Mouse (Mus musculus) intestine, embryonic 15.5 days (tissue): ENCODE data around the gene BC028528. TPM values are rescaled to one million over a fixed set of nuclear protein-coding genes. Genes with fewer than 3 reads are reported as not detected.
"Not testable (repeated sequence)": the region's sequence is repeated elsewhere in the genome, so short reads cannot be mapped to it uniquely, and the experiment has no call there.

Experiments used
- ATAC-seq: fragments of 200-750 bp; cut with Nextera tagmentation; 2 replicates; pipeline ENCODE4 v1.8.0; 2017; ENCODE audit warnings: moderate TSS enrichment, moderate library complexity
- H3K27ac ChIP-seq: fragments of 300-500 bp; sonication (generic); 2 replicates; pipeline ENCODE4 v1.5.1; 2015; ENCODE audit warnings: mild to moderate bottlenecking, inconsistent platforms
- H3K27me3 ChIP-seq: fragments of 300-500 bp; sonication (generic); replicated peaks from 2 replicates; pipeline ENCODE4 v1.6.1; 2015; ENCODE audit warnings: inconsistent platforms
- H3K36me3 ChIP-seq: fragments of 300-500 bp; sonication (generic); 2 replicates; pipeline ENCODE4 v1.6.1; 2015; ENCODE audit warnings: inconsistent platforms
- H3K4me1 ChIP-seq: fragments of 300-500 bp; sonication (generic); replicated peaks from 2 replicates; pipeline ENCODE4 v1.6.1; 2015; ENCODE audit warnings: inconsistent platforms
- H3K4me2 ChIP-seq: fragments of 300-500 bp; sonication (generic); replicated peaks from 2 replicates; pipeline ENCODE4 v1.6.1; 2015; ENCODE audit warnings: mild to moderate bottlenecking, inconsistent platforms
- H3K4me3 ChIP-seq: fragments of 300-500 bp; sonication (generic); replicated peaks from 2 replicates; pipeline ENCODE4 v1.5.1; 2015; ENCODE audit warnings: inconsistent platforms
- H3K9ac ChIP-seq: fragments of 300-500 bp; sonication (generic); 2 replicates; pipeline ENCODE4 v1.6.1; 2015; ENCODE audit warnings: inconsistent platforms
- H3K9me3 ChIP-seq: fragments of 300-500 bp; sonication (generic); 2 replicates; pipeline ENCODE4 v1.6.1; 2016; ENCODE audit warnings: inconsistent platforms
- WGBS: fragments of 180-500 bp; shearing (Covaris S2); methylation state at CpG from one replicate; pipeline ENCODE4 v1.1.7; 2015; 5-methylcytosine and 5-hydroxymethylcytosine counted together
- polyA plus RNA-seq: library from polyadenylated mRNA; unstranded; fragments of >200 nt; fragmentation: Nextera tagmentation; extraction: Ambion mirVana; gene quantifications from 2 replicates; pipeline ENCODE4 v1.2.1, GENCODE M21; 2015

Gene BC028528
- polyA plus RNA-seq, 1 experiment from 2014 or later, result 21.3 TPM

GRCm38 (mm10) chr3:95928261-95928657, 36.5 kb upstream of the BC028528 start:
- 46% methylated on average over 6 of the region's 6 CpGs for WGBS

GRCm38 (mm10) chr3:95925087-95925486, 33.3 kb upstream of the BC028528 start:
- 83% methylated on average over 5 of the region's 5 CpGs for WGBS

More at GRCm38 (mm10) chr3:95928261-95928657, 36.5 kb upstream of the BC028528 start:
- Histone ChIP-seq H3K27me3 (no peaks in the 10 kb centered on the region), H3K36me3 (no peaks in the 10 kb centered on the region), H3K4me2 (peak overlapping the region; percentile 74), H3K9me3 (no peaks in the 10 kb centered on the region), H3K27ac (peak overlapping the region; percentile 90; the same call in 1 of the 2 replicates), H3K9ac (peak overlapping the region; percentile 99; the same call in 1 of the 2 replicates), H3K4me1 (0 out of 2 replicates have a peak, but pooled peaks cover 9% of the 10 kb centered on the region), H3K4me3 (peak overlapping the region; percentile 97)
- ATAC-seq, result no peak

GRCm38 (mm10) chr3:95924185-95924584, 32.4 kb upstream of the BC028528 start:
- ATAC-seq, result no peak
- H3K4me1 ChIP-seq, result no peaks in the 10 kb centered on the region
- no peaks in the 10 kb centered on the region for H3K27me3 ChIP-seq
- H3K9ac ChIP-seq, result no peak overlapping the region
- H3K4me3 ChIP-seq, result no peak overlapping the region
- no peaks in the 10 kb centered on the region for H3K36me3 ChIP-seq
- no peak overlapping the region for H3K27ac ChIP-seq
- no peak overlapping the region for H3K4me2 ChIP-seq
- no peaks in the 10 kb centered on the region for H3K9me3 ChIP-seq
- 67% methylated on average over 4 of the region's 4 CpGs for WGBS

More at GRCm38 (mm10) chr3:95925087-95925486, 33.3 kb upstream of the BC028528 start:
- Histone ChIP-seq H3K36me3 (no peaks in the 10 kb centered on the region), H3K9ac (no peak overlapping the region), H3K9me3 (no peaks in the 10 kb centered on the region), H3K27ac (no peak overlapping the region), H3K4me1 (no peaks in the 10 kb centered on the region), H3K4me3 (no peak overlapping the region), H3K27me3 (no peaks in the 10 kb centered on the region), H3K4me2 (no peak overlapping the region)
- no peak for ATAC-seq

GRCm38 (mm10) chr3:95923429-95923828, 31.6 kb upstream of the BC028528 start:
- H3K4me2 ChIP-seq, H3K27me3 ChIP-seq, H3K36me3 ChIP-seq, H3K4me1 ChIP-seq, H3K27ac ChIP-seq, H3K4me3 ChIP-seq, H3K9ac ChIP-seq, H3K9me3 ChIP-seq, ATAC-seq: not testable (repeated sequence)
- WGBS, result 87% methylated on average over 7 of the region's 7 CpGs

GRCm38 (mm10) chr3:95920532-95920931, 28.7 kb upstream of the BC028528 start:
- not testable (repeated sequence) for H3K4me1 ChIP-seq, H3K27ac ChIP-seq, H3K36me3 ChIP-seq, H3K27me3 ChIP-seq, H3K4me2 ChIP-seq, H3K9me3 ChIP-seq, H3K4me3 ChIP-seq, ATAC-seq, H3K9ac ChIP-seq
- 47% methylated on average over 2 of the region's 2 CpGs for WGBS

- Histone ChIP-seq H3K4me3 (no peak overlapping the region), H3K9ac (no peak overlapping the region), H3K4me2 (no peak overlapping the region), H3K4me1 (no peaks in the 10 kb centered on the region), H3K9me3 (no peaks in the 10 kb centered on the region), H3K36me3 (no peaks in the 10 kb centered on the region), H3K27me3 (no peaks in the 10 kb centered on the region), H3K27ac (no peak overlapping the region)
- no peak for ATAC-seq
- WGBS, result 70% methylated on average over 7 of the region's 7 CpGs
Measured at GRCm38 (mm10) chr3:95916760-95917159, 25.0 kb upstream of the BC028528 start.

GRCm38 (mm10) chr3:95914706-95915105, 22.9 kb upstream of the BC028528 start:
- no peaks in the 10 kb centered on the region for H3K9me3 ChIP-seq
- H3K4me2 ChIP-seq, result no peak overlapping the region
- WGBS, result 87% methylated on average over 4 of the region's 4 CpGs
- no peak overlapping the region for H3K9ac ChIP-seq
- no peaks in the 10 kb centered on the region for H3K4me1 ChIP-seq
- no peaks in the 10 kb centered on the region for H3K36me3 ChIP-seq
- no peaks in the 10 kb centered on the region for H3K27me3 ChIP-seq
- ATAC-seq, result no peak
- no peak overlapping the region for H3K27ac ChIP-seq
- H3K4me3 ChIP-seq, result no peak overlapping the region

- Histone ChIP-seq H3K27ac (no peak overlapping the region), H3K27me3 (0 out of 2 replicates have a peak, but pooled peaks cover 3% of the 10 kb centered on the region), H3K4me3 (no peak overlapping the region), H3K4me2 (no peak overlapping the region), H3K36me3 (no peaks in the 10 kb centered on the region), H3K4me1 (peaks cover 24% of the 10 kb centered on the region), H3K9ac (no peak overlapping the region), H3K9me3 (no peaks in the 10 kb centered on the region)
- WGBS, result 52% methylated on average over 4 of the region's 4 CpGs
- ATAC-seq, result no peak
Measured at GRCm38 (mm10) chr3:95907613-95908012, 15.8 kb upstream of the BC028528 start.

GRCm38 (mm10) chr3:95906860-95907259, 15.1 kb upstream of the BC028528 start:
- H3K4me2 ChIP-seq, result peak overlapping the region; percentile 62
- H3K9ac ChIP-seq, result no peak overlapping the region
- 0 out of 2 replicates have a peak, but pooled peaks cover 3% of the 10 kb centered on the region for H3K27me3 ChIP-seq
- H3K27ac ChIP-seq, result no peak overlapping the region
- 0% methylated on average over 12 of the region's 12 CpGs for WGBS
- no peaks in the 10 kb centered on the region for H3K9me3 ChIP-seq
- no peaks in the 10 kb centered on the region for H3K36me3 ChIP-seq
- no peak for ATAC-seq
- peak overlapping the region; percentile 9 for H3K4me3 ChIP-seq
- H3K4me1 ChIP-seq, result peaks cover 24% of the 10 kb centered on the region

GRCm38 (mm10) chr3:95905940-95906492, 14.2 kb upstream of the BC028528 start:
- H3K4me2 ChIP-seq, result peak overlapping the region; percentile 62
- H3K9ac ChIP-seq, result no peak overlapping the region
- peak; percentile 54; the same call in 1 of the 2 replicates for ATAC-seq
- no peaks in the 10 kb centered on the region for H3K36me3 ChIP-seq
- H3K4me1 ChIP-seq, result peaks cover 24% of the 10 kb centered on the region
- no peaks in the 10 kb centered on the region for H3K9me3 ChIP-seq
- H3K27me3 ChIP-seq, result 0 out of 2 replicates have a peak, but pooled peaks cover 3% of the 10 kb centered on the region
- H3K27ac ChIP-seq, result no peak overlapping the region
- WGBS, result under 1% methylated on average over 12 of the region's 12 CpGs
- peak overlapping the region; percentile 29 for H3K4me3 ChIP-seq

GRCm38 (mm10) chr3:95905146-95905939, 13.5 kb upstream of the BC028528 start:
- no peaks in the 10 kb centered on the region for H3K36me3 ChIP-seq
- no peak overlapping the region for H3K27ac ChIP-seq
- H3K4me1 ChIP-seq, result peaks cover 24% of the 10 kb centered on the region
- peak overlapping the region; percentile 29 for H3K4me3 ChIP-seq
- under 1% methylated on average over 18 of the region's 18 CpGs for WGBS
- H3K9me3 ChIP-seq, result no peaks in the 10 kb centered on the region
- peak overlapping the region; percentile 14; the same call in 1 of the 2 replicates for H3K9ac ChIP-seq
- H3K4me2 ChIP-seq, result peak overlapping the region; percentile 62
- peak; percentile 62 for ATAC-seq
- H3K27me3 ChIP-seq, result 0 out of 2 replicates have a peak, but pooled peaks cover 3% of the 10 kb centered on the region

GRCm38 (mm10) chr3:95904568-95904967, 12.8 kb upstream of the BC028528 start, which contains the start of gene Car14:
Car14 (minus strand) TSS chr3:95904691.
- 3% methylated on average over 15 of the region's 15 CpGs for WGBS
- Histone ChIP-seq H3K9ac (peak within 1 kb of the TSS; percentile 14; the same call in 1 of the 2 replicates), H3K4me2 (peak within 1 kb of the TSS; percentile 62), H3K36me3 (no peaks in the 10 kb centered on the region), H3K27me3 (0 out of 2 replicates have a peak, but pooled peaks cover 3% of the 10 kb centered on the region), H3K9me3 (no peaks in the 10 kb centered on the region), H3K27ac (no peak within 1 kb of the TSS), H3K4me1 (peaks cover 24% of the 10 kb centered on the region), H3K4me3 (peak within 1 kb of the TSS; percentile 29)
- ATAC-seq, result peak; percentile 50
